Mouse (Mus musculus): ENCODE data around the gene Ift122.

DNA sequence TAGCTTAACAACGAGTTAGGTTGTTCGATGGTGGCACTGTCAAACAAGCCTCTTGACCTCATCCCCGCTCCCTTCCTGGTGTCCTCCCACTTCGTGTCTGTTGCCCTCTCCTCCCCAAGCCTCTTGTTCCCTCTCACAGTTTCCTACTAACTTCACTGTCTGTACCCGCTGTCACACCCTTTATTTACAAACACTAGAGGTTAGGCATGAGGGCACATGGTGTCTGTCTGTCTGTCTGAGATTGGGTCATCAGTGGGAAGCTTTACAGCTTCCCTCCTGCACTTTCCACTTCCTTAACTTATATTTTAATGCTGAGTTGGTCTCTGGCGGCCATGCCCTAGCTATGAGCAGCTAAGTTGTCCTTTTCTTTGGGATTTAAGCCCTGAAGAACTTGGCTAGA is 26.5 kb downstream of the Ift122 start:
- TF ChIP-seq PAX5 (IDR thresholded peaks at IDR 0.05; ENCODE audit: low read length), result no peak
- TF ChIP-seq TCF12 (IDR thresholded peaks at IDR 0.05; ENCODE audit: low read depth, low read length), result no peak
- no peak for TF ChIP-seq CTCF (conservative IDR thresholded peaks at IDR 0.05 in 1 of 2, IDR thresholded peaks at IDR 0.05 in 1 of 2; ENCODE audit: low read depth in 2 of 2, low read length in 2 of 2)
- no peak for TF ChIP-seq RAD21 (IDR thresholded peaks at IDR 0.05; ENCODE audit: low read depth, low read length)
- TF ChIP-seq NELFE (IDR thresholded peaks at IDR 0.05; ENCODE audit: low read depth, low read length), result no peak
- no peak for TF ChIP-seq POLR2A (IDR thresholded peaks at IDR 0.05; ENCODE audit: low read depth, low read length)
- no peak for TF ChIP-seq ZC3H11A (IDR thresholded peaks at IDR 0.05; ENCODE audit: low read depth, low read length)
- no peak for TF ChIP-seq MAX (IDR thresholded peaks at IDR 0.05; ENCODE audit: low read length)
- TF ChIP-seq KAT2A (IDR thresholded peaks at IDR 0.05; ENCODE audit: insufficient replicate concordance, low read length), result no peak
- no peak for TF ChIP-seq USF1 (IDR thresholded peaks at IDR 0.05; ENCODE audit: low read depth, low read length)
